Comparison of ENCODE assay signal across 25 mouse cellular contexts in genomic region chr7:140747402-140747801, GRCm38 (mm10). TPM values are rescaled to one million over a fixed set of nuclear protein-coding genes. Genes with fewer than 3 reads are reported as not detected.
"Had no signal": no experiment of that assay in that cellular context is flagged by ENCODE, and none has a peak within 500 bp of the region (broad histone marks: within the 10 kb centered on the region; RNA-seq: fewer than 3 reads in every experiment).

No protein-coding gene starts in this region.

- DNase-seq: retina, postnatal 1 day; right cerebral cortex, adult 18-20 months; right cerebral cortex, postnatal 14 days; right cerebral cortex, postnatal 25 days; right cerebral cortex, postnatal 4 days; spleen, adult 18-20 months; thymus, adult 18-20 months; thymus, adult 2 months; thymus, postnatal 14 days; thymus, postnatal 25 days; thymus, postnatal 36 days; thymus, postnatal 4 days had no signal

- H3K27ac ChIP-seq: neural tube, embryonic 12.5 days; neural tube, embryonic 13.5 days; neural tube, embryonic 15.5 days; stomach, embryonic 15.5 days; stomach, postnatal 0 days had no signal

- H3K9me3 ChIP-seq: neural tube, embryonic 12.5 days; neural tube, embryonic 13.5 days; neural tube, embryonic 15.5 days; stomach, embryonic 15.5 days had no signal

- H3K4me2 ChIP-seq: neural tube, embryonic 12.5 days; neural tube, embryonic 13.5 days; neural tube, embryonic 15.5 days; stomach, embryonic 15.5 days had no signal

- H3K36me3 ChIP-seq: neural tube, embryonic 12.5 days; neural tube, embryonic 13.5 days; neural tube, embryonic 15.5 days; stomach, embryonic 15.5 days had no signal

- H3K4me1 ChIP-seq: neural tube, embryonic 12.5 days; neural tube, embryonic 13.5 days; neural tube, embryonic 15.5 days; stomach, embryonic 15.5 days had no signal

- H3K27me3 ChIP-seq: neural tube, embryonic 12.5 days; neural tube, embryonic 13.5 days; neural tube, embryonic 15.5 days; stomach, embryonic 15.5 days had no signal

- H3K9ac ChIP-seq: neural tube, embryonic 12.5 days; neural tube, embryonic 13.5 days; neural tube, embryonic 15.5 days; stomach, embryonic 15.5 days had no signal

- H3K4me3 ChIP-seq: neural tube, embryonic 12.5 days; neural tube, embryonic 13.5 days; neural tube, embryonic 15.5 days; stomach, embryonic 15.5 days had no signal

RNA-seq across cellular contexts. Expression of gene Cyp2e1, which starts 16.1 kb away (rescaled TPM):
- total RNA-seq: neutrophil, adult 5-6 weeks had no signal
- polyA plus RNA-seq: neural tube, embryonic 12.5 days; neural tube, embryonic 13.5 days; neural tube, embryonic 14.5 days; neural tube, embryonic 15.5 days; stomach, embryonic 14.5 days; stomach, embryonic 16.5 days had no signal

RNA-seq across cellular contexts. Expression of gene Syce1, which starts 40.2 kb away (rescaled TPM):
- total RNA-seq: neutrophil, adult 5-6 weeks had no signal
- polyA plus RNA-seq: neural tube, embryonic 14.5 days; small intestine, adult 2 months had no signal

RNA-seq across cellular contexts. Expression of gene Olfr541, which starts 50.3 kb away (rescaled TPM):
- total RNA-seq: neutrophil, adult 5-6 weeks had no signal
- polyA plus RNA-seq: neural tube, embryonic 12.5 days; neural tube, embryonic 13.5 days; neural tube, embryonic 14.5 days; neural tube, embryonic 15.5 days; small intestine, adult 2 months; spleen, adult 2 months; stomach, embryonic 14.5 days; stomach, embryonic 15.5 days; stomach, embryonic 16.5 days; stomach, postnatal 0 days; thymus, adult 2 months; thymus, postnatal 0 days; urinary bladder, adult 2 months had no signal
